Mouse (Mus musculus): ENCODE data around the gene Gtf3a. TPM values are rescaled to one million over a fixed set of nuclear protein-coding genes. Genes with fewer than 3 reads are reported as not detected.

Gtf3a gene
- polyA plus RNA-seq, 1 experiment from 2014 or later = 136 TPM

- ATAC-seq = no peak
- 85% methylated on average over 9 of the region's 9 CpGs for WGBS
These were observed 1.8 kb upstream of the Gtf3a start for GRCm38 (mm10) chr5:146946682-146947081.

GRCm38 (mm10) chr5:146947497-146947896 is 960 bp upstream of the Gtf3a start:
- ATAC-seq = no peak
- Histone ChIP-seq H3K27me3 (replicated peaks; ENCODE audit: control insufficient read depth, insufficient read depth, low read length) (no peaks in the 10 kb centered on the region), H3K36me3 (ENCODE audit: control insufficient read depth, insufficient read depth, low read length) (peaks cover 13% of the 10 kb centered on the region), H3K4me3 (ENCODE audit: low read length) (no peak overlapping the region), H3K9me3 (ENCODE audit: control insufficient read depth, low read length) (no peaks in the 10 kb centered on the region; the same call in 1 of the 2 replicates), H3K4me2 (ENCODE audit: low read depth, low read length) (no peak overlapping the region), H3K27ac (ENCODE audit: low read length) (no peak overlapping the region), H3K4me1 (ENCODE audit: control insufficient read depth, insufficient read depth, low read length) (peaks cover 10% of the 10 kb centered on the region), H3K9ac (ENCODE audit: low read depth, low read length) (no peak overlapping the region)
- 85% methylated on average over 6 of the region's 6 CpGs for WGBS

More at GRCm38 (mm10) chr5:146946682-146947081, 1.8 kb upstream of the Gtf3a start:
- Histone ChIP-seq H3K4me2 (ENCODE audit: low read depth, low read length) (no peak overlapping the region), H3K9ac (ENCODE audit: low read depth, low read length) (no peak overlapping the region), H3K4me3 (ENCODE audit: low read length) (no peak overlapping the region), H3K4me1 (ENCODE audit: control insufficient read depth, insufficient read depth, low read length) (peaks cover 10% of the 10 kb centered on the region), H3K36me3 (ENCODE audit: control insufficient read depth, insufficient read depth, low read length) (peaks cover 9% of the 10 kb centered on the region), H3K27me3 (replicated peaks; ENCODE audit: control insufficient read depth, insufficient read depth, low read length) (no peaks in the 10 kb centered on the region), H3K9me3 (ENCODE audit: control insufficient read depth, low read length) (no peaks in the 10 kb centered on the region; the same call in 1 of the 2 replicates), H3K27ac (ENCODE audit: low read length) (no peak overlapping the region)

- 0 out of 2 replicates have a peak, but pooled peaks have one; percentile 2 for ATAC-seq
- H3K36me3 ChIP-seq (ENCODE audit: control insufficient read depth, insufficient read depth, low read length) = peaks cover 13% of the 10 kb centered on the region
- 17% methylated on average over 10 of the region's 10 CpGs for WGBS
These were observed 383 bp upstream of the Gtf3a start for GRCm38 (mm10) chr5:146948041-146948507.

DNA sequence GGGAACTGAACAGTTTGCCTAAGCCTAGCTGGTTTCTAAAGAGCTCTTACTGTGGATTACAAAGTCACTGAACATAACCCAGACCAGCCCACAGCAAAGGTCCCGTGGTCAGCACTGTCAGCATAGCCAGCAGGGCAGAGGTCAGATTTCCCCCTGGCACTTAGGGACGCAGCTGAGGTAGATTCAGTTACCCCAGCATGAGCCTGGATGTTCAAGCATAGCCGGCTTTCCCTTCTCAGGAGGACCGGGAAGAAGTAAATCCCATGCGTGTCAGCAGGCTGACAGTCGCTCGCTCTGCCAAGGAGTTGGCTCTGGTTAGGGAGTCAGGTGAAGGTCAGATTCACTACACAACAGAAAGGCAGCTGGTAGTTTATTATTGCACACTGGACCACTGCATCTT is 6.1 kb downstream of the Gtf3a start:
- Histone ChIP-seq H3K36me3 (ENCODE audit: control insufficient read depth, insufficient read depth, low read length) (peaks cover 50% of the 10 kb centered on the region), H3K4me1 (ENCODE audit: control insufficient read depth, insufficient read depth, low read length) (peaks cover 5% of the 10 kb centered on the region), H3K9me3 (ENCODE audit: control insufficient read depth, low read length) (no peaks in the 10 kb centered on the region), H3K9ac (ENCODE audit: low read depth, low read length) (no peak overlapping the region), H3K4me2 (ENCODE audit: low read depth, low read length) (no peak overlapping the region), H3K27me3 (replicated peaks; ENCODE audit: control insufficient read depth, insufficient read depth, low read length) (no peaks in the 10 kb centered on the region), H3K27ac (ENCODE audit: low read length) (no peak overlapping the region), H3K4me3 (ENCODE audit: low read length) (no peak overlapping the region)
- no peak for ATAC-seq
- 89% methylated on average over 7 of the region's 7 CpGs for WGBS

More at GRCm38 (mm10) chr5:146948041-146948507, 383 bp upstream of the Gtf3a start:
- Histone ChIP-seq H3K27ac (ENCODE audit: low read length) (peak overlapping the region; percentile 62), H3K4me2 (ENCODE audit: low read depth, low read length) (peak overlapping the region; percentile 83), H3K4me3 (ENCODE audit: low read length) (peak overlapping the region; percentile 75), H3K9ac (ENCODE audit: low read depth, low read length) (peak overlapping the region; percentile 89), H3K9me3 (ENCODE audit: control insufficient read depth, low read length) (no peaks in the 10 kb centered on the region; the same call in 1 of the 2 replicates), H3K27me3 (replicated peaks; ENCODE audit: control insufficient read depth, insufficient read depth, low read length) (no peaks in the 10 kb centered on the region), H3K4me1 (ENCODE audit: control insufficient read depth, insufficient read depth, low read length) (peaks cover 10% of the 10 kb centered on the region)

- Histone ChIP-seq H3K4me3 (ENCODE audit: low read length) (no peak overlapping the region), H3K4me1 (ENCODE audit: control insufficient read depth, insufficient read depth, low read length) (no peaks in the 10 kb centered on the region), H3K9me3 (ENCODE audit: control insufficient read depth, low read length) (no peaks in the 10 kb centered on the region), H3K36me3 (ENCODE audit: control insufficient read depth, insufficient read depth, low read length) (peaks cover 49% of the 10 kb centered on the region), H3K4me2 (ENCODE audit: low read depth, low read length) (no peak overlapping the region), H3K9ac (ENCODE audit: low read depth, low read length) (no peak overlapping the region), H3K27ac (ENCODE audit: low read length) (no peak overlapping the region), H3K27me3 (replicated peaks; ENCODE audit: control insufficient read depth, insufficient read depth, low read length) (no peaks in the 10 kb centered on the region)
- no peak for ATAC-seq
- WGBS = 88% methylated on average over 5 of the region's 5 CpGs
These were observed 7.2 kb downstream of the Gtf3a start for GRCm38 (mm10) chr5:146955651-146956050.

DNA sequence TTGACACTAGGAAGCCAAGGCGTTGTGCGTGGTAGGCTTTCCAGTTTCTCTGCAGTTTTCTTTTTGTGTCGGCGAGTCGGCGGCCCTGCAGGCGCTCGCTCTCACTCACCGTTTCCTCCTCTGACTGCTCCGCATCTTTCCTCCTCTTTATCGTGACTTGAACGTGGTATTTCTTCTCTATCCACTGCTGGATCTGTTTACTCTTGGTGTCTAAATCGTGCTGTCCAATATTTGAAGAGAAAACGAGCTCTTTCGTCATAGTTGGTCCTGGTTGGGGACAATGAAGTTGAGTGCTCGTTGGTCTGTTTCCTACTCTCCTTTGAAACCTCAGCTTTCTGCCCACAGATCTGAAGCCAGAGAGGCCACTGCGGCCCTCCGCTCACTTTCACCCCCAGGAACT is 8.2 kb downstream of the Gtf3a start:
- no peak for ATAC-seq
- H3K27ac ChIP-seq (ENCODE audit: low read length) = no peak overlapping the region
- WGBS = 91% methylated on average over 18 of the region's 18 CpGs
- H3K36me3 ChIP-seq (ENCODE audit: control insufficient read depth, insufficient read depth, low read length) = peaks cover 41% of the 10 kb centered on the region
- no peak overlapping the region for H3K4me2 ChIP-seq (ENCODE audit: low read depth, low read length)
- H3K4me3 ChIP-seq (ENCODE audit: low read length) = no peak overlapping the region
- H3K9ac ChIP-seq (ENCODE audit: low read depth, low read length) = no peak overlapping the region
- H3K9me3 ChIP-seq (ENCODE audit: control insufficient read depth, low read length) = no peaks in the 10 kb centered on the region
- no peaks in the 10 kb centered on the region for H3K27me3 ChIP-seq (replicated peaks; ENCODE audit: control insufficient read depth, insufficient read depth, low read length)
- H3K4me1 ChIP-seq (ENCODE audit: control insufficient read depth, insufficient read depth, low read length) = no peaks in the 10 kb centered on the region

DNA sequence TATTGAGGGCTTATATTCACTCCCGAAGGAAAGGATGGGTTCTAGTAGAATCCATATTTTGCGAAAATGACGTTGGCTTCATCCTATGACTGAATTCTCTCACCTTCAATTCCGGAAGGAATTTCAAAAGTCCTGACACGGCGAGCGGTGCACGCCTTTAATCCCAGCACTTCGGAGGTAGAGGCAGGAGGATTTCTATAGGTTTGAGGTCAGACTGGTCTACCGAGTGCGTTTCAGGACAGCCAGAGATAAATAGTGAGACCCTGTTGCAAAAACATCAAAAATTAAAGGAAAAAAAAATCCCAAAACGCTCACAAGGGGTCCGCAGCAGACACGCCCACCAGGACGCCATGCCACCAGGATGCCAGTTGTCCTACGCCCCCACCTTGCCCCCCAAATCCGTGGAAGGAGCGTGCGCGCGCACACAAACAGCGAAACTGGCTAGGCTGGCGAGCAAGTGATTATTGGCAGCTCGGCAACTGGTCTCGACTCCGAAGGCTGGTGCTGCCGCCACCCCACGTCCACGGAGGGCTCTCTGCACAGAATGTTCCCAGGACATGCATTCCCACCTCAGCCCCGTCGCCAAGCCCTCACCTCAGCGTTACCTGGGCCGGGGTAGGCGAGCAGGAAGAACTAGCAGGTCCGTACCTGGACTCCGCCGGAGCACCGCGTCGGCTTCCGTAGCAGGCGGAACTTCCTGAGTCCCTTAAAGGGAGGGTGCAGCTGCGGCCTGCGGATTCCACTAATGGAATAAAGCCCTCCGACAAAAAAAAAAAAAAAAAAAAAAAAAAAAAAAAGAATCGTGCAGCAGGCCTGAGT is 14.9 kb downstream of the Gtf3a start, which contains the start of gene Mtif3:
TSS of gene Mtif3 (minus strand) at position 683 of the 819 bp plus-strand sequence.
- H3K9me3 ChIP-seq (ENCODE audit: control insufficient read depth, low read length) = no peaks in the 10 kb centered on the region
- peaks cover 7% of the 10 kb centered on the region; the same call in 1 of the 2 replicates for H3K36me3 ChIP-seq (ENCODE audit: control insufficient read depth, insufficient read depth, low read length)
- no peaks in the 10 kb centered on the region for H3K27me3 ChIP-seq (replicated peaks; ENCODE audit: control insufficient read depth, insufficient read depth, low read length)
- H3K9ac ChIP-seq (ENCODE audit: low read depth, low read length) = peak within 1 kb of the TSS; percentile 88
- peak within 1 kb of the TSS; percentile 76 for H3K27ac ChIP-seq (ENCODE audit: low read length)
- H3K4me3 ChIP-seq (ENCODE audit: low read length) = peak within 1 kb of the TSS; percentile 90
- H3K4me1 ChIP-seq (ENCODE audit: control insufficient read depth, insufficient read depth, low read length) = peaks cover 8% of the 10 kb centered on the region
- peak; percentile 87 for ATAC-seq
- WGBS = under 1% methylated on average over 46 of the region's 46 CpGs
- peak within 1 kb of the TSS; percentile 70 for H3K4me2 ChIP-seq (ENCODE audit: low read depth, low read length)

- peaks cover 8% of the 10 kb centered on the region for H3K4me1 ChIP-seq (ENCODE audit: control insufficient read depth, insufficient read depth, low read length)
- 48% methylated on average over 8 of the region's 8 CpGs for WGBS
- ATAC-seq = peak; percentile 46
These were observed 15.5 kb downstream of the Gtf3a start for GRCm38 (mm10) chr5:146963937-146964278.

GRCm38 (mm10) chr5:146968695-146969393 is 20.4 kb downstream of the Gtf3a start:
- H3K27me3 ChIP-seq (replicated peaks; ENCODE audit: control insufficient read depth, insufficient read depth, low read length) = no peaks in the 10 kb centered on the region
- H3K4me2 ChIP-seq (ENCODE audit: low read depth, low read length) = no peak overlapping the region
- H3K9me3 ChIP-seq (ENCODE audit: control insufficient read depth, low read length) = no peaks in the 10 kb centered on the region
- peaks cover 2% of the 10 kb centered on the region; the same call in 1 of the 2 replicates for H3K4me1 ChIP-seq (ENCODE audit: control insufficient read depth, insufficient read depth, low read length)
- no peaks in the 10 kb centered on the region for H3K36me3 ChIP-seq (ENCODE audit: control insufficient read depth, insufficient read depth, low read length)
- no peak for ATAC-seq
- no peak overlapping the region for H3K9ac ChIP-seq (ENCODE audit: low read depth, low read length)
- WGBS = 78% methylated on average over 13 of the region's 13 CpGs
- no peak overlapping the region for H3K4me3 ChIP-seq (ENCODE audit: low read length)
- H3K27ac ChIP-seq (ENCODE audit: low read length) = no peak overlapping the region

More at GRCm38 (mm10) chr5:146963937-146964278, 15.5 kb downstream of the Gtf3a start:
- H3K9ac ChIP-seq (ENCODE audit: low read depth, low read length) = peak overlapping the region; percentile 88
- no peaks in the 10 kb centered on the region for H3K9me3 ChIP-seq (ENCODE audit: control insufficient read depth, low read length)
- H3K4me3 ChIP-seq (ENCODE audit: low read length) = peak overlapping the region; percentile 90
- H3K4me2 ChIP-seq (ENCODE audit: low read depth, low read length) = peak overlapping the region; percentile 55
- H3K27ac ChIP-seq (ENCODE audit: low read length) = no peak overlapping the region
- no peaks in the 10 kb centered on the region for H3K27me3 ChIP-seq (replicated peaks; ENCODE audit: control insufficient read depth, insufficient read depth, low read length)
- H3K36me3 ChIP-seq (ENCODE audit: control insufficient read depth, insufficient read depth, low read length) = peaks cover 4% of the 10 kb centered on the region; the same call in 1 of the 2 replicates

Measured in intestine, embryonic 16.5 days (tissue).